Mouse (Mus musculus): ENCODE results near the gene Magi3. TPM values are rescaled to one million over a fixed set of nuclear protein-coding genes. Genes with fewer than 3 reads are reported as not detected.

Magi3 gene
- polyA plus RNA-seq, 1 experiment from 2014 or later: 3.9 TPM

DNA sequence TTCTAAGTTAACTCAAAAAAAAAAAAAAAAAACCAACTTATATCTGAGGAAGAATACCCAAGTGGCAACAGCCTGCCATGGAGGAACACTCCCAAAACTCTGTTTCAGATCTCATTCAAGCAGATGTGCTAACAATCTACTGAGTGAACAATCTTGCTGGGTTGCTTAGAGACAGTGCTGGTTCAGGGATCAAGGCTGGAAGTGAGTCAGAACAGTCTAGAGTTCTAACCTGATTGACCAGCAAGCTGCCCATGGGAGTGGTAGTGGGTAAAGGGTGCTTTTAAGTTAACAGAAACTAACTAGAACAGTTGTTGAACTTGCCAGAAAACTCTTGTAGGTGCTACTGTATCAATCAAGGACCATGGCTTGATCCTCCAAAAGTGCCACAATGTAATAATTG, 118.9 kb downstream of the Magi3 start:
- H3K36me3 ChIP-seq: no peaks in the 10 kb centered on the region
- H3K4me3 ChIP-seq: no peak overlapping the region
- H3K4me1 ChIP-seq: no peaks in the 10 kb centered on the region
- H3K9ac ChIP-seq: no peak overlapping the region
- H3K9me3 ChIP-seq: no peaks in the 10 kb centered on the region
- H3K4me2 ChIP-seq: no peak overlapping the region
- ATAC-seq (ENCODE audit: insufficient number of reproducible peaks, low FRiP score, low TSS enrichment, low read depth): no peak
- no peak overlapping the region for H3K27ac ChIP-seq
- no peaks in the 10 kb centered on the region for H3K27me3 ChIP-seq

DNA sequence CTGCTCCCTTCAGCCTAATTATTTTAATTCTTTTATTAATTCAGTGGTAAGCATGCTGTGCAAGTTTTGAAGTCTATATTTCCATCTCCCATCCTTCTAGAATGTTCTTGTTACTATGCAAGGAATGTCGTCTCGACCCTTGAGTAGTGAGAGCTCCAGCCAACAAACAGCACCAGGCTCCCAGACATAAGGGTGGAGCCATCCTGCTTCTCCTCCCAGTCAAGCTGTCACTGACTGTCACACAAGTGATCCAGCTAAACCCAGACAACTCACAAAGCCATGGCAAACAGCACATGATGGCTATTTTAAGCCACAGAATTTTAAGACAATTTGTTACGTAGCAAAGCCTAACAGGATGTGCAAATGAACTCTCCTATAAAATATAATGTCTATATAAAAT, 124.2 kb downstream of the Magi3 start:
- Histone ChIP-seq H3K27ac (no peak overlapping the region), H3K4me3 (no peak overlapping the region), H3K27me3 (no peaks in the 10 kb centered on the region), H3K4me2 (no peak overlapping the region), H3K36me3 (no peaks in the 10 kb centered on the region), H3K9me3 (no peaks in the 10 kb centered on the region), H3K9ac (no peak overlapping the region), H3K4me1 (no peaks in the 10 kb centered on the region)
- 47% methylated on average over 3 of the region's 3 CpGs for WGBS
- no peak for ATAC-seq (ENCODE audit: insufficient number of reproducible peaks, low FRiP score, low TSS enrichment, low read depth)

DNA sequence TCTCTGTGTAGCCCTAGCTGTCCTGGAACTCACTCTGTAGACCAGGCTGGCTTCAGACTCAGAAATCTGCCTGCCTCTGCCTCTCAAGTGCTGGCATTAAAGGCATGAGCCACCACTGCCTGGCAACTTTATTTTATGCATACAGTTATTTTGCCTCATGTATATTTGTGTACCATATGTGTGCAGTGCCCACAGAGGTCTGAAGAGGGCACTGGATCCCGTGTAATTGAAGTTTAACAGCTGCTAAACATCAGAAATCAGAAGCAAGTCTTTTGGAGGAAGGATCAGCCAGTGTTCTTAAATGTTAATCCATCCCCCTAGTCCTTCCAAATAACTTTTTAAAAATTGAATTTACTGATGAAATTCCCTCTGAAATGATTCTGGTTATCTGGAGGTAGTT, 125.5 kb downstream of the Magi3 start:
- ATAC-seq (ENCODE audit: insufficient number of reproducible peaks, low FRiP score, low TSS enrichment, low read depth): no peak
- 75% methylated on average over 1 of the region's 1 CpGs for WGBS
- no peaks in the 10 kb centered on the region for H3K4me1 ChIP-seq
- no peaks in the 10 kb centered on the region for H3K36me3 ChIP-seq
- no peak overlapping the region for H3K4me2 ChIP-seq
- H3K27me3 ChIP-seq: no peaks in the 10 kb centered on the region
- no peaks in the 10 kb centered on the region for H3K9me3 ChIP-seq
- no peak overlapping the region for H3K27ac ChIP-seq
- no peak overlapping the region for H3K4me3 ChIP-seq
- H3K9ac ChIP-seq: no peak overlapping the region

DNA sequence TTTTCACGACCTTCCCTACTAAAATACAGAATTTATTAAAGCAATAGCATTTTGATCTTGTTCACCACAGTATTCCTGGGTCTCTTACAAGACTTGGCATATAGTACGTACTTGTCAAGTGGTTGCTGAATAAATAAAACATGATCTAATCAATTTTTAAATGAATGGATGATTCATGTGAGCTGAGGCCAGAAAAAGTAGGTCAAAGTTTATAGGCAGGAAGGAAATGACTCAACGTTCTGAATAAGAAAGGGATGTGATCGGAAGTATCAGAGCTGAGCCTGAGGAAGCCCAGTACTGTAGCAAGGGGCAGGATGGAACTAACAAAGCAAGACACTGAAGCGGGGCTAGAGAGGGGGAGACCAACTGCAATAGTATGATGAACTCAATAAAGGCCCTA, 127.4 kb downstream of the Magi3 start:
- Histone ChIP-seq H3K4me3 (no peak overlapping the region), H3K4me2 (no peak overlapping the region), H3K9me3 (no peaks in the 10 kb centered on the region), H3K36me3 (no peaks in the 10 kb centered on the region), H3K27ac (no peak overlapping the region), H3K27me3 (no peaks in the 10 kb centered on the region), H3K9ac (no peak overlapping the region), H3K4me1 (no peaks in the 10 kb centered on the region)
- no peak for ATAC-seq (ENCODE audit: insufficient number of reproducible peaks, low FRiP score, low TSS enrichment, low read depth)
- WGBS: 75% methylated on average over 5 of the region's 5 CpGs

DNA sequence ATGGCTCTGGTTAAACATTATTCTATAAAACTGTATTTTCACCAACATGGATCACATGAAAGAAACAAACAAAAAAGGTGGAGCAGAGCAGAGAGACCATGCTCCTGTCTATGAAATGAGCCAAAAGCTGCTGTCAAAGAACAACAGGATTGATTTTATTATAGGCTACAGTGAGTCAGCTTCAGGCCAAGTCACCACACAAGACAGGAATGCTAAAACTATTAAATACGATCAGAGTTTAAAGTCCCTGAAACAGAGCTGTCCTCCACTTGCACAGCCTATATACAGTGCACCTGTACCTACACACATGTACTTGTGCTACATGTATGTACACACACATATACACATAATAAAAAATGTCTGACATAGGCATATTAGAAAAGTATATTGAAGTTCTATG, 138.1 kb downstream of the Magi3 start:
- Histone ChIP-seq H3K9me3 (no peaks in the 10 kb centered on the region), H3K4me3 (no peak overlapping the region), H3K4me2 (no peak overlapping the region), H3K36me3 (no peaks in the 10 kb centered on the region), H3K27ac (no peak overlapping the region), H3K27me3 (no peaks in the 10 kb centered on the region), H3K9ac (no peak overlapping the region), H3K4me1 (no peaks in the 10 kb centered on the region)
- no peak for ATAC-seq (ENCODE audit: insufficient number of reproducible peaks, low FRiP score, low TSS enrichment, low read depth)
- WGBS: 50% methylated on average over 1 of the region's 1 CpGs

DNA sequence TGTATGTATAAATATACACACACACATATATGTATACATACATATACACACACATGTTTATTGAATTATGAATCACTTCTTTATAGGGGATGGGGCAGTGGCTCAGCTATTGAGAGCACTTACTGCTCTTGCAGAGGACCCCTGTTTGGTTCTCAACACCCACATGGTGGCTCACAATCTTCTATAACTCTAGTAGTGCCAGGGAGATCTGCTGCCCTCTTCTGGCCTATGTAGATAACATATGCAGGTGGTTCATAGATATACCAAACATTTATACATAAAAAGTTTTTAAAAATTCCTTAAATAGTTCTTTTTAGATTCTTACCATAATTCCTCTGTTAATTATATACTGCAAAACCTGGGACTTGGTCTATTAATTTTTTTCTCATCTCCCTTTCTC, 141.4 kb downstream of the Magi3 start:
- Histone ChIP-seq H3K36me3 (no peaks in the 10 kb centered on the region), H3K4me2 (no peak overlapping the region), H3K27ac (no peak overlapping the region), H3K27me3 (no peaks in the 10 kb centered on the region), H3K9me3 (no peaks in the 10 kb centered on the region), H3K9ac (no peak overlapping the region), H3K4me1 (no peaks in the 10 kb centered on the region), H3K4me3 (no peak overlapping the region)
- ATAC-seq (ENCODE audit: insufficient number of reproducible peaks, low FRiP score, low TSS enrichment, low read depth): no peak

DNA sequence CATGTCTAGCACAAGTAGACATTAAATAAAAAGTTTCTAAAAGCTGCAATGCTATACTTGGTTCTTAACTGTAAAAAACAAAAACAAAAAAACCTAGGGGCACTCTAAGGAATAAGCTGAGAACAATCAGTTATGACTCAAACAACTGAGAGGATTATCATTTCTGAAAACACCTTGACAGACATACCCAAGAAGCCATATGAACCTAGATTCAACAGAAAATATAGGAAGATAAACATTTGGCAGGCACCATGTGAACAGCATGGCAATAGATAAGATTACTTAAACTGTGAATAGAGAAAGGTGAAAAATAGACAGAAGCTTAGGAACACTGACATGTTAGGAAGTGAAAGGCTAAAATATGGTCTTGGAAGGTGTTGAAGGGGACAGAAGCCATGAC, 150.8 kb downstream of the Magi3 start:
- Histone ChIP-seq H3K4me3 (no peak overlapping the region), H3K9me3 (no peaks in the 10 kb centered on the region), H3K27ac (no peak overlapping the region)

DNA sequence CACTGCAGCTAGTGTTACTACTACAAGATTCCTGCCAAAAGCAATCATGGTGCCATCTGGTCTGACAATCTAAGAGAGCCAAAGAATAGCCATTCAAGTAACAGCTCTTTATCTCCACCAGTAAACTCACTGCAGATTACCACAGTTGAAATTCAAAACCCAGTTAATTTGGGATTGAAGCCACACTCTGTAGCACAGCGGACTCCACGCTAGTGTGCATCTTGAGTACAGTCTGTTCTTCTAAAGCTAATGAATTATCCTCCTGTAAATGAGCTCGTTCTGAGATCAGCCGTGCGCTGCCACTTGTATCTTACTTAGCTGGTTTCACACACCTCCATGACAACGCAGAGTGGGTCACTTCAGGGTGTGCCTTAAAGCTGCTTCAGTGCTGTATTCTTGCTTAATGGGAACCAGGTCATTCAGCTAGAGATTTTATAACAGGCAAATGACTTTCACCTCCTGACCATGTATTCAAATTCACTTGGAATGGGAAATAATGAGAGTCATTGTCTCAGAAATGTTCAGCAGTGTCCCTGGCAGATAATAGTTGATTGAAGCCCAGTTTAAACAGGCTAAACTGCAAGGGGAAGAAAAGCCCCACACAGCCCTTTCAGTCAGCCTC, 161.1 kb downstream of the Magi3 start:
- Histone ChIP-seq H3K27me3 (no peaks in the 10 kb centered on the region), H3K27ac (no peak overlapping the region), H3K4me1 (no peaks in the 10 kb centered on the region), H3K4me3 (no peak overlapping the region), H3K9me3 (no peaks in the 10 kb centered on the region), H3K36me3 (no peaks in the 10 kb centered on the region), H3K4me2 (no peak overlapping the region), H3K9ac (no peak overlapping the region)
- ATAC-seq (ENCODE audit: insufficient number of reproducible peaks, low FRiP score, low TSS enrichment, low read depth): no peak
- 57% methylated on average over 6 of the region's 6 CpGs for WGBS

More for the DNA sequence above, 150.8 kb downstream of the Magi3 start:
- no peak for ATAC-seq (ENCODE audit: insufficient number of reproducible peaks, low FRiP score, low TSS enrichment, low read depth)
- Histone ChIP-seq H3K9ac (no peak overlapping the region), H3K4me2 (no peak overlapping the region), H3K36me3 (no peaks in the 10 kb centered on the region), H3K4me1 (no peaks in the 10 kb centered on the region), H3K27me3 (no peaks in the 10 kb centered on the region)

DNA sequence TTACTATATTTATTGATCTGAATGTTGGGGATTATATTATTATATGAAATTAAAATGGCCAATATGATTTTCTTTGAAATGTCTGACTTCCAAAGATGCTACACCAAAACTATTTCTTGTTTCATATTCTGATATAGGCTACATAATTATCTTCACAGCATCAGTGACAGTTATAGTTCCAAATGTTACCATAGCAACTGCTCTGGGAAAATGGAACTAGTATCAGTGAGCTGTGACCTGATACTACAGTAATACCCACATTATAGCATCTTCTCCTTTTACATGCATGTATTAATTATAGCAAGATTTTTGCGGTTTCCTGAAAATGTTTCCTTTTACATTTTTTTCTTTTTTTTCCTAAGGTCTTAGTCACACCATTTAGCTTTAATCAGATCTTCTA, 187.4 kb downstream of the Magi3 start:
- no peaks in the 10 kb centered on the region for H3K36me3 ChIP-seq
- WGBS: 87% methylated on average over 1 of the region's 1 CpGs
- H3K27ac ChIP-seq: no peak overlapping the region
- no peak overlapping the region for H3K4me3 ChIP-seq
- no peaks in the 10 kb centered on the region for H3K4me1 ChIP-seq
- no peaks in the 10 kb centered on the region for H3K9me3 ChIP-seq
- no peaks in the 10 kb centered on the region for H3K27me3 ChIP-seq
- no peak overlapping the region for H3K4me2 ChIP-seq
- no peak for ATAC-seq (ENCODE audit: insufficient number of reproducible peaks, low FRiP score, low TSS enrichment, low read depth)
- H3K9ac ChIP-seq: no peak overlapping the region

DNA sequence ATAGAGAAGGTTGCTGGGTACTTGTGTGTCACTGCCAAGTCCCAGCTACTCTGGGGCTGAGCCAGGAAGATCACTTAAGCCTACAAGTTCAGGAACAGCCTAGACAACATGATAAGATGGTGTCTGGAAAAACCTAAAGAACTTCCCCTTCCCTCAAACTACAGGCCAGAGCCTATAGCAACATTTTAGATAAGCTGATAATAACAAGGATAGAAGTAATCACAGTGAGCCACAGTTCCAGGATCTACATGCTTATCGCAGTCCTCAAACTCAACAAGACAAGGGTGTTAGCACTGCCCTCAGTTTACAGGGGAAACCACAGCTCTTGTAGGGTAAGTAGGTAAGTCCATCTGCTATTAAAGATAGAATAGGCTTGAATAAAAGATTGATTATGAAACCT, 188.1 kb downstream of the Magi3 start:
- no peak overlapping the region for H3K27ac ChIP-seq
- H3K4me3 ChIP-seq: no peak overlapping the region
- WGBS: 100% methylated on average over 1 of the region's 1 CpGs
- H3K27me3 ChIP-seq: no peaks in the 10 kb centered on the region
- no peak overlapping the region for H3K9ac ChIP-seq
- ATAC-seq (ENCODE audit: insufficient number of reproducible peaks, low FRiP score, low TSS enrichment, low read depth): no peak
- no peak overlapping the region for H3K4me2 ChIP-seq
- no peaks in the 10 kb centered on the region for H3K36me3 ChIP-seq
- no peaks in the 10 kb centered on the region for H3K4me1 ChIP-seq
- H3K9me3 ChIP-seq: no peaks in the 10 kb centered on the region

DNA sequence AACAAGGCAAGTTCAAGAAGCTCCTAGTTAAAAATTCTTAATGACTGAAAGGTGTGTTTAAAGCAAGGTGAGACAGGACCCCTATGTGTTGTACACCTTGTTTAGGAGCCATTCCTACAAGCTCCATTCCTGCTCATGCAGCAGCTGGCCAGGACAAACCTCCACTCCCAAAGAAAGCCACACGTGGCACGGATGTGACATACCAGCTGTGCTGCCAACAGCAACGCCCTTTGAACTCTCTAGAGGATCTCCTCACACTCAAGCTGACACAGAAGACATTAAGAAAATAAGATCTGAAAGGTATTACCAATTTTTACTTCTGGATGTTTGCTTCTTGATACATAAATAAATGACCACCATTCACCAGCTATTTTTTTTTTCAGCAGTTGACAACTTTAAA, 193.2 kb downstream of the Magi3 start:
- H3K4me2 ChIP-seq: no peak overlapping the region
- no peak overlapping the region for H3K4me3 ChIP-seq
- no peak overlapping the region for H3K9ac ChIP-seq
- ATAC-seq (ENCODE audit: insufficient number of reproducible peaks, low FRiP score, low TSS enrichment, low read depth): no peak
- H3K27ac ChIP-seq: no peak overlapping the region
- no peaks in the 10 kb centered on the region for H3K27me3 ChIP-seq
- H3K9me3 ChIP-seq: no peaks in the 10 kb centered on the region
- no peaks in the 10 kb centered on the region for H3K4me1 ChIP-seq
- WGBS: 69% methylated on average over 3 of the region's 3 CpGs
- 0 out of 2 replicates have a peak, but pooled peaks cover 3% of the 10 kb centered on the region for H3K36me3 ChIP-seq

DNA sequence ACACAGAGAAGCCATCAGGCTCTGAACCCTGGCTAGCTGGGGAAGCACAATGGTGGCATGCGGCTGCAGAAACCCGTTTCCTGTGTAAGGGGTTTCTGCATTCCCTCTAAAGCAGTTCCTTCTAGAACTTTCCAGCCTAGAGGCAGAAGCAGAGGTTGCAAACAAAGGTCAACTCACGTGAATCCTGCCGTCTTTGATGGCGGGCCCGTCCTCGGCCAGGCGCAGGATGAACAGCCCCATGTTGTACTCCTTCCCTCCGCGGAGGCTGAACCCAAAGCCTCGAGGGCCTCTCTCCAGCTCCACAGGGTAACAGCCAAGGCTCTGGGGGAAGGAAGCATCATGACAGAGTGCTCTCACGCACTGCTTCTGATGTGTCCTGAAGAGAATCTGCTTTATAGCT, 200.1 kb downstream of the Magi3 start:
- no peak overlapping the region for H3K4me3 ChIP-seq
- H3K4me2 ChIP-seq: no peak overlapping the region
- H3K36me3 ChIP-seq: peaks cover 20% of the 10 kb centered on the region
- WGBS: 89% methylated on average over 12 of the region's 12 CpGs
- no peaks in the 10 kb centered on the region for H3K4me1 ChIP-seq
- H3K9ac ChIP-seq: no peak overlapping the region
- H3K27ac ChIP-seq: no peak overlapping the region
- no peaks in the 10 kb centered on the region for H3K9me3 ChIP-seq
- H3K27me3 ChIP-seq: no peaks in the 10 kb centered on the region
- ATAC-seq (ENCODE audit: insufficient number of reproducible peaks, low FRiP score, low TSS enrichment, low read depth): no peak

DNA sequence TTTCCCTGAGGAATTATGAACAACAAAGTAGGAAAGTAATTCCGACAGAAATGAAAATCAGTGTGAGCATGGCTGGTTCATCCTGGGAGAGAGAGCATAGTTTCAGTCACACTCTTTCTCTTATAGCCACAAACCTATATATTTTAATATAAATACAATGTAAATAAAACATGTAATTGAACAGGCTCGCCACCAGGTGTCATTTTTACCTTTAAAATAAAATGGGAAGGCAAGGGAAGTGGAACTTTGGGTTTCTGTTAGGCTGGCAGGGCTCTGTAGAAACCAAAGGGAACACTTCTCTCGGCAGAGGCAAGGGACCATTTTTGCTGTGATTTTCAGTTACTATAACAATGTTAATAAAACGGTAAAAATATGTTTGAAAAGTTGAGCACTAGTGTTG, 200.7 kb downstream of the Magi3 start:
- Histone ChIP-seq H3K27ac (no peak overlapping the region), H3K4me3 (no peak overlapping the region), H3K9ac (no peak overlapping the region), H3K4me1 (no peaks in the 10 kb centered on the region), H3K36me3 (peaks cover 25% of the 10 kb centered on the region), H3K27me3 (no peaks in the 10 kb centered on the region), H3K9me3 (no peaks in the 10 kb centered on the region), H3K4me2 (no peak overlapping the region)
- WGBS: 48% methylated on average over 4 of the region's 4 CpGs
- ATAC-seq (ENCODE audit: insufficient number of reproducible peaks, low FRiP score, low TSS enrichment, low read depth): no peak

Measured in limb, embryonic 15.5 days (tissue).